Mouse (Mus musculus) kidney, embryonic 16.5 days (tissue): ENCODE data around the gene Ephb2. TPM values are rescaled to one million over a fixed set of nuclear protein-coding genes. Genes with fewer than 3 reads are reported as not detected.

Experiments
- ATAC-seq: fragments of 200-750 bp; cut with Nextera tagmentation; 2 replicates; pipeline ENCODE4 v1.8.0; 2017; ENCODE audit warnings: moderate TSS enrichment; ENCODE audit not compliant: low FRiP score, low TSS enrichment
- H3K27ac ChIP-seq: fragments of 300-500 bp; sonication (generic); 2 replicates; pipeline ENCODE4 v1.5.1; 2014; ENCODE audit warnings: low read length
- H3K27me3 ChIP-seq: fragments of 300-500 bp; sonication (generic); 2 replicates; pipeline ENCODE4 v1.6.1; 2014; ENCODE audit warnings: low read length, control low read depth, mixed read lengths; ENCODE audit not compliant: insufficient read depth
- H3K36me3 ChIP-seq: fragments of 300-500 bp; sonication (generic); 2 replicates; pipeline ENCODE4 v1.6.1; 2014; ENCODE audit warnings: low read length, control low read depth, mixed read lengths; ENCODE audit not compliant: insufficient read depth
- H3K4me1 ChIP-seq: fragments of 300-500 bp; sonication (generic); 2 replicates; pipeline ENCODE4 v1.6.1; 2014; ENCODE audit warnings: low read length, control low read depth, mixed read lengths; ENCODE audit not compliant: insufficient read depth
- H3K4me2 ChIP-seq: fragments of 300-500 bp; sonication (generic); replicated peaks from 2 replicates; pipeline ENCODE4 v1.6.1; 2014; ENCODE audit warnings: low read depth, low read length
- H3K4me3 ChIP-seq: fragments of 300-500 bp; sonication (generic); 2 replicates; pipeline ENCODE4 v1.5.1; 2014; ENCODE audit warnings: mild to moderate bottlenecking, low read length
- H3K9ac ChIP-seq: fragments of 300-500 bp; sonication (generic); replicated peaks from 2 replicates; pipeline ENCODE4 v1.6.1; 2014; ENCODE audit warnings: low read length
- H3K9me3 ChIP-seq: fragments of 300-500 bp; sonication (generic); 2 replicates; pipeline ENCODE4 v1.6.1; 2016; ENCODE audit warnings: low read length, control low read depth
- WGBS: fragments of 180-500 bp; shearing (Covaris S2); extraction: QIAGEN DNeasy Blood & Tissue Kit; methylation state at CpG from one replicate; pipeline ENCODE4 v1.1.7; 2014; 5-methylcytosine and 5-hydroxymethylcytosine counted together
- polyA plus RNA-seq: library from polyadenylated mRNA; unstranded; fragments of >200 nt; fragmentation: Nextera tagmentation; extraction: Ambion mirVana; gene quantifications from 2 replicates; pipeline ENCODE4 v1.2.1, GENCODE M21; 2015

Ephb2 gene
- polyA plus RNA-seq, 1 experiment from 2014 or later = 3.6 TPM

DNA sequence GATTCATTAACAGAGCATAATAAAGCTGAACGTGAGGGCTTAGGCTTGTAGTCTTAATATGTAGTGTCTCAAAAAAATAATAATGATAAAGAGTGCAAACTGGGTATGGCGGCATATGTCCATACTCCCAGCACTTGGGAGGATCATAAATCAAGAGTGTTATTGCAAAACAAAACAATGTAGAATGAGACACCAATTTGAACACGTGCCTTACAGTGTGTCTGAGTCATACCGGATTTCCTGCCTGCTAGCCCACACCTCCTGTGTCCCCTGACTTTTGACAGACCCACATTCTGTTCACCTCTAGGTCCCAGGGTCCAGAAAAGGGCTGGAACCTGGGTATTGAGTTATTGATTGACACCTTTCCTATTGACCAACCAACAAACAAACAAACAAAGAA lies 6.2 kb upstream of the Ephb2 start:
- 48% methylated on average over 4 of the region's 4 CpGs for WGBS
- no peak for ATAC-seq

DNA sequence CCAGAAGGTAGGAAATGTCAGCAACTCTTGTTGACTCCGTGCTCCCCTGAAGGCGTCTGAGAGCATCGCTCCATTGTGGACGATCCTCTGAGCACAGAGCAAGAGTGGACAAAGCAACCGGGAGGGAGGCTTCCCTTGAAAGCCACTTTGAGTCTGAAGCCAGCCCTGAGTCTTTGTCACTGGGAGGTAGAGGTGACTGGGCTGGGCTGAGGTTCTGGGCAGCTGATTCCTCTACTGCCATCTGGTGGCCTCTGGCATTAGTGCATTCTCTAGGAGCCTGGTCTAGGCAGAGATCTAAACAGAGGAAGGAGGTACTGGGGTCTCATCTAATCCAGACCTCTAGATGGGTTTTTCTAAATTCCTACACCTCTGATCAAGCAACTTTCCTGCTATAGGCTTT lies 5.3 kb upstream of the Ephb2 start:
- H3K9ac ChIP-seq = no peak overlapping the region
- peaks cover 11% of the 10 kb centered on the region; the same call in 1 of the 2 replicates for H3K27me3 ChIP-seq
- ATAC-seq = peak; percentile 64; the same call in 1 of the 2 replicates
- WGBS = 9% methylated on average over 5 of the region's 5 CpGs
- no peak overlapping the region for H3K27ac ChIP-seq
- H3K4me1 ChIP-seq = peaks cover 18% of the 10 kb centered on the region
- H3K36me3 ChIP-seq = no peaks in the 10 kb centered on the region
- H3K9me3 ChIP-seq = no peaks in the 10 kb centered on the region
- no peak overlapping the region for H3K4me2 ChIP-seq
- H3K4me3 ChIP-seq = no peak overlapping the region

More for the DNA sequence above, 6.2 kb upstream of the Ephb2 start:
- no peak overlapping the region for H3K4me3 ChIP-seq
- H3K9me3 ChIP-seq = no peaks in the 10 kb centered on the region
- H3K9ac ChIP-seq = no peak overlapping the region
- no peak overlapping the region for H3K4me2 ChIP-seq
- peaks cover 11% of the 10 kb centered on the region; the same call in 1 of the 2 replicates for H3K27me3 ChIP-seq
- no peaks in the 10 kb centered on the region for H3K36me3 ChIP-seq
- peaks cover 10% of the 10 kb centered on the region for H3K4me1 ChIP-seq
- no peak overlapping the region for H3K27ac ChIP-seq

DNA sequence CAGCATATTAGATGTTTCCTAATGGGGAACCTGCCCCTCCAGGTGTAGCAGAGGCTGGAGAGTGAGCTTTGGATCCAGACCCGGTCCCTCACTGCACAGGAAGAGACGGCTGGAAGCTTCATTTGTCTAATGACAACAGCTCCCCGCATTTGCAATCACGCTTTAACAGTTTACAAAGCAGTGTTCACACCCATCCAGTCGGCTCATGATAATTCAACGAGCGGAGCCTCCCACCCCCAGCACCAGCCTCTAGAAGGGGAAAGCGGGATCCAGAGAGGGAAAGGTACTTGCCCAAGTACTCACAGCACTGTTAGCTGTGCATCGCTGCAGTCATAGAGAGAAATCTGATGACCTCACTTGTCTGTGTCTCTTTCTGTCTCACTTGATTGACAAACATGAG lies 2.7 kb upstream of the Ephb2 start:
- peaks cover 27% of the 10 kb centered on the region for H3K4me1 ChIP-seq
- no peaks in the 10 kb centered on the region for H3K36me3 ChIP-seq
- H3K9ac ChIP-seq = no peak overlapping the region
- H3K4me3 ChIP-seq = no peak overlapping the region
- H3K4me2 ChIP-seq = no peak overlapping the region
- ATAC-seq = no peak
- H3K27me3 ChIP-seq = peaks cover 11% of the 10 kb centered on the region; the same call in 1 of the 2 replicates
- H3K27ac ChIP-seq = no peak overlapping the region
- H3K9me3 ChIP-seq = no peaks in the 10 kb centered on the region
- WGBS = 63% methylated on average over 9 of the region's 9 CpGs

DNA sequence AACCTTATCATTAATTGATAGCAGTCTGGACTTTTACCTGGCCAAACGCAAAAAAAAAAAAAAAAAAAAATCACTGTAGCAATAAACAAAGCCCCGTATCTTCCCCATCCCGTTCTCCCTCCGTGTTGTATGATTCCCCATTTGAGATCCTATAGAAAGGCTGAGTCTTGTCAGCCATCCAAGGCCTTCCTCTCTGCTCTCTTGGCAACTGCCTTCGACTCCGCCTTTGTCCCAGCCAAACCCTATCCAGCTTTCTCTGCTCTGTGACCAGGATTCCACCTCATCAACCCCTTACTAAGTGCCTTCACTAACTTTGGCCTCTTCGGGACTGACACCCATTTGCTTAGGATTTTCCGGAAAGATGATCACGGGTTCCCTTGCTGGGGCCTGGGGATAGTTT lies 2.2 kb upstream of the Ephb2 start:
- no peak overlapping the region for H3K4me2 ChIP-seq
- no peaks in the 10 kb centered on the region for H3K9me3 ChIP-seq
- H3K4me1 ChIP-seq = peaks cover 28% of the 10 kb centered on the region
- whole genome bisulfite sequencing = 79% methylated on average over 9 of the region's 9 CpGs
- ATAC-seq = no peak
- no peak overlapping the region for H3K4me3 ChIP-seq
- H3K27me3 ChIP-seq = peaks cover 15% of the 10 kb centered on the region; the same call in 1 of the 2 replicates
- no peak overlapping the region for H3K9ac ChIP-seq
- no peaks in the 10 kb centered on the region for H3K36me3 ChIP-seq
- no peak overlapping the region for H3K27ac ChIP-seq

DNA sequence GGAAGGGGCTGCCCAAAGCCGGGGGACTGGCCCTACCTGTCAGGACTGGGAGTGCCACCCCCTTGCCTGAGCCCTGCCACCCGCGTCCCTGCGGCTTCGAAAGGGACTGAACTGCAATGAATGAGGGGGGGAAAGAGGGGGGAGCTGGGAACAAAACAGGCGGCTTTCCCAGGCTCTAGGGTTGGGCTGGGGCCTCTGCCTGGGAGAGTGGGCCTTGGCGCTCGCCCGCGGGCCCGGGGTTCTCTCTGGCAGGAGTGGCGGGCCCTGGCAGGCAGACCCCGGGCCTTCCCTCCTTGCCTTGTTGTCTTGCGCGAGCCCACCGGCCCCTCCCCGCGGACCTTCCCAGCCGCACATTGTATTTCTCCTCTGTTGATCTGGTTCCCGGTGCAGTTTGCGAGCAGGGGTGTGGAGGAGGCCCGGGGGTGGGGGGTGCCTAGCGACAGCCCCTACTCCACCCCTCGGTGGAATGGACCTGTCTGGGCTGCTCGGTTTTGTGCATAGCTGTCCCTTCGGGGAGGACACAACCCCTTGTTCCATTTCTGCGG lies 671 bp upstream of the Ephb2 start:
- H3K4me1 ChIP-seq = peaks cover 33% of the 10 kb centered on the region
- peak overlapping the region; percentile 89 for H3K9ac ChIP-seq
- WGBS = 3% methylated on average over 16 of the region's 27 CpGs
- peak; percentile 72 for ATAC-seq
- H3K27me3 ChIP-seq = peaks cover 21% of the 10 kb centered on the region; the same call in 1 of the 2 replicates
- H3K36me3 ChIP-seq = no peaks in the 10 kb centered on the region
- peak overlapping the region; percentile 81 for H3K4me3 ChIP-seq
- no peaks in the 10 kb centered on the region for H3K9me3 ChIP-seq
- peak overlapping the region; percentile 98 for H3K4me2 ChIP-seq
- peak overlapping the region; percentile 86 for H3K27ac ChIP-seq

DNA sequence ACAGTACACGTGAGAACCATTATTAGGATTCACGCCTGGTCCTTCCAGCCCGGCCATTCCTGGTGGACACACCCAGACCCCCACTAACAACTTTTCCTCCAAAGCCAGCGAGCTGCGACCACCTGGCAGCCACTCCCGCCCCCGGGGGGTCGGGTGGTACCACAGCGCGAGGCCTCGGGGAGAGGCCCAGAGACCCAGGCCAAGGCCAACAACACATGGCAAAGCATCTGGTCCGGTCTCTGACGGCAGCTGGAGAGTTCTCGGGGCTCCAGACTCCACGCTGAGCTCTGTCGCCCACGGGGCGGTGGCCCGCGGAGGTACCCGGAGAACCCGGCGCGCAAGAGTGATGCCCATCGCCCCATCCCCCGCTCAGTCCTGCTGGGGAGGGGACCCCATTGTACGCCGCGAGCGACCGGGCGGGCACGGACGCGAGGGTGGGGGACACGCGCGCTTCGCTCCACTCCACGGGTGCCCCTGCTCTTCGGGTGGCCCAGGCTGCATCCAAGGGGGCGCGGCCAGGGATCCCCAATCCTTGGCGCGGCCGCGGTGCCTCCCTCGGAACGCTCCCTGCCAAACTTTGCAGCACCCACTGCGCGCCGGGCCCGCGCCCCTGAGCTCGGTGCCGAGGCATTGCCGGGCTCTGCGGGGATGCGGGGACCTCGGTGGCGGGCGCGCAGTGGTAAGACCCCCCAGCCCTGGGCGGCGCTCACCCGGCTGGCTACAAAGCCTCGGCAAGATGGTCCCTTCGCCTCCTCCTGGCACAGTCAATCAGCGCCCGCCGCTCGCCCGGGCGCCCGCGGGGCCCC lies 770 bp downstream of the Ephb2 start:
- Histone ChIP-seq H3K9me3 (no peaks in the 10 kb centered on the region), H3K27me3 (peaks cover 24% of the 10 kb centered on the region; the same call in 1 of the 2 replicates), H3K4me3 (peak overlapping the region; percentile 81), H3K4me2 (peak overlapping the region; percentile 98), H3K9ac (peak overlapping the region; percentile 89), H3K27ac (no peak overlapping the region), H3K4me1 (peaks cover 38% of the 10 kb centered on the region), H3K36me3 (no peaks in the 10 kb centered on the region)
- peak; percentile 21; the same call in 1 of the 2 replicates for ATAC-seq
- under 1% methylated on average over 65 of the region's 76 CpGs for WGBS

DNA sequence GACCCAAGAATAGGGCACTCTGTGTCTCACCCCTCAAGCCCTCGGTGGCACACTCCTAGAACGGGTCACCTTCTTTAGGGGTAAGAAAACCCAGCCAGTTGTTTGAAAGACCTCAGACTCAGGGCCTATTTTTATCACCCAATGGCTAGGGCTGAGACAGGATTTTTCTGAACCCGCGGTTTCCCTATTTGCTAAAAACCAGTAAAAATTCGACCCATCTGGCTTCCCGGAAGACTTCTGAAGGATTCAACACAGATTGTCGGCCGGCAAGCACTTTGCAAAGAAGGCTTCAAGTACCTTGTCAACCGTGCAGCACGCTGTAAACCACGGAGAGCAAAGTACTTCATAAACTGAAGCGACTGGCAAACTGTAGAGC lies 1.4 kb downstream of the Ephb2 start:
- Histone ChIP-seq H3K27me3 (peaks cover 24% of the 10 kb centered on the region; the same call in 1 of the 2 replicates), H3K4me1 (peaks cover 44% of the 10 kb centered on the region), H3K4me3 (peak overlapping the region; percentile 81), H3K27ac (no peak overlapping the region), H3K36me3 (no peaks in the 10 kb centered on the region), H3K9ac (peak overlapping the region; percentile 89), H3K9me3 (no peaks in the 10 kb centered on the region), H3K4me2 (peak overlapping the region; percentile 98)
- 13% methylated on average over 12 of the region's 12 CpGs for WGBS
- no peak for ATAC-seq

DNA sequence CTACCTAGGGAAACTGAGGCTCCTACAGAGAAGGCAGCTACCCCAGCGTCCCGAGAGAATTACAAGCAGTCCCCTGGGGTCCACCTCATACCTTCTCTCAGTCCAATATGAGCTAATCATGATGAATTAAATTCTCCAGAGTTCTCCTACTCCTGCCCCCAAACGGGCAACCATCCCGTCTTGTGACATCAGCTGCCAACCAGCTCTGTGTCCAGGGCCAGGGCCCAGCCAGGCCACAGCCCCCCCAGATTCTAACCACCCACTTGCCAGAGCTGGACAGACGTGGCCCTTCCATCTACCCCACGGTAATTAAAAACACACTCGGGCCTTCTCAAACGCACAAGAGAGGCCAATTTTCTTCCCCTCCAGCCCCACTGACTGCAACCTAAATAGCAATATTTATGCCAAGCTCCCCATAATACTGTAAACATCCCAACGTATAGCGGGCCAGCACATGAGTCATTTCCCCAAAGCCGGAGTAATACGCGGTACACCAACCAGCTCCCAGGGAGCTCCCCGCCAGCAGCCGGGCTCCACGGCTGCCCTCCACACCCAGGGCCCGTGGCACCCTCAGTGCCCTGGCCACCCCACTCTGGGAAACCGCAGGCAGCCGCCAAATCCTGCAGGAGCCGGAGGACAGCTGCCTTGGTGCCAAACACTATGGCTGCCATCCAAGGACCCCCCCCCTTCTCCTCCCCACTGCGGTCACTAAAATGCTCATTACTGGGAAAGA lies 2.0 kb downstream of the Ephb2 start:
- Histone ChIP-seq H3K4me1 (peaks cover 50% of the 10 kb centered on the region), H3K9me3 (no peaks in the 10 kb centered on the region), H3K36me3 (no peaks in the 10 kb centered on the region), H3K4me2 (peak overlapping the region; percentile 98), H3K4me3 (peak overlapping the region; percentile 81; the same call in 1 of the 2 replicates), H3K27me3 (peaks cover 24% of the 10 kb centered on the region; the same call in 1 of the 2 replicates), H3K27ac (no peak overlapping the region), H3K9ac (no peak overlapping the region)
- WGBS = 67% methylated on average over 21 of the region's 21 CpGs
- no peak for ATAC-seq

DNA sequence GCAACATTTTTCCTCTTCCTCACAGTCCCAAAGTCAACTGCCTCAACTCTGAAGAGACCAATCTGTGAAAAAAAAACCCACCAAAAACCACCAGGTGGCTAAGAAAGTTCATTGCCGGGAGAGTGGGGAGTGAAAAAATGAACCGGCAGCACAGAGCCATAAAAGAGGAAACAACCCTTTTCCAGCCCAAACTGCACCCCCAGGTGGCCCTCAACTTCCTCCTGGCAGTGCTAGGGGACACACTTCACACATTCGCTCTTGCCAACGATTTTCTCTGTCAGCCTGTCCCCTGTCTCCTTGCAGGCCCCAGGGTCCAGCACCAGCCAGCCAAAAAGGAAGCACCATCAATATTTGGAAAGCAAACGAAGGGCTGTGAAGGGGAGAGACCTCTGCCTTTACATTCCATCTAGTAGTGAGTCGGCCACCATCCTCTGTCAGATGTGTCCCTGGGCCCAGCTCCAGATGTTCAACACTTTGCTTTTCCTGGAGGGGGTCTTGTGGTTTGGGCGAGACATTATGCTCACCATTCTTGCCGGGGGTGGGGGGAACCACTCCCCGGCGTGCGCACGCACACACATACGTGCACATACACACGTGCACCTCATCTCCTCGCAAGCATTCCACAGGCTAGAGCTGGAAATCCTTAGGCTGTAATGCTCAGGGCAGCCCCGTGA lies 3.1 kb downstream of the Ephb2 start:
- Histone ChIP-seq H3K27ac (no peak overlapping the region), H3K27me3 (peaks cover 16% of the 10 kb centered on the region; the same call in 1 of the 2 replicates), H3K4me1 (peaks cover 53% of the 10 kb centered on the region), H3K36me3 (no peaks in the 10 kb centered on the region), H3K4me2 (no peak overlapping the region), H3K4me3 (no peak overlapping the region), H3K9me3 (no peaks in the 10 kb centered on the region), H3K9ac (no peak overlapping the region)
- no peak for ATAC-seq
- WGBS = 62% methylated on average over 16 of the region's 16 CpGs
